Mouse (Mus musculus) CH12.LX (cell line): ENCODE data around the gene Tbpl1. TPM values are rescaled to one million over a fixed set of nuclear protein-coding genes. Genes with fewer than 3 reads are reported as not detected.

Experiments
- DNase-seq: peaks from one replicate; pipeline ENCODE4 v3.0.0-alpha.2; 2013; ENCODE audit errors: extremely low read depth
- H3K27ac ChIP-seq: 2 replicates; pipeline ENCODE4 v1.5.1; 2012; ENCODE audit warnings: low read depth, mild to moderate bottlenecking, control low read depth, moderate library complexity; ENCODE audit not compliant: insufficient read depth
- H3K27me3 ChIP-seq: replicated peaks from 2 replicates; pipeline ENCODE3; 2012; ENCODE audit warnings: inconsistent platforms
- H3K36me3 ChIP-seq, 2 experiments: replicated peaks in 1 of 2; 2 replicates each; pipeline versions ENCODE3 to v1.6.1; 2012; ENCODE audit warnings: inconsistent platforms in 1 of 2, low read length in 1 of 2, mild to moderate bottlenecking in 1 of 2, mixed read lengths in 1 of 2, moderate library complexity in 1 of 2; ENCODE audit not compliant: control insufficient read depth in 1 of 2, insufficient read depth in 1 of 2
- H3K4me1 ChIP-seq, 2 experiments: 2 replicates each; pipeline ENCODE4 v1.6.1; 2012; ENCODE audit warnings: inconsistent platforms in 1 of 2, moderate library complexity in 1 of 2; ENCODE audit not compliant: insufficient read depth in 2 of 2, control insufficient read depth in 1 of 2
- H3K4me2 ChIP-seq: 2 replicates; pipeline ENCODE4 v1.6.1; 2012; ENCODE audit warnings: low read depth, mild to moderate bottlenecking, control low read depth; ENCODE audit not compliant: poor library complexity, insufficient read depth, severe bottlenecking
- H3K4me3 ChIP-seq, 3 experiments: fragments of 150-350 bp in 1 of 3; sonication (generic) in 1 of 3; replicated peaks in 1 of 3; 2 replicates each; pipeline versions ENCODE3 to v1.5.1; 2011 to 2012; ENCODE audit warnings: low read depth in 2 of 3, low read length in 2 of 3, mild to moderate bottlenecking in 2 of 3, moderate library complexity in 2 of 3, control low read depth in 1 of 3, improper control_type of control experiment in 1 of 3, inconsistent platforms in 1 of 3, mixed read lengths in 1 of 3; ENCODE audit not compliant: poor library complexity in 1 of 3
- H3K79me2 ChIP-seq: replicated peaks from 2 replicates; pipeline ENCODE4 v1.6.1; 2012; ENCODE audit warnings: mild to moderate bottlenecking, moderate library complexity; ENCODE audit not compliant: control insufficient read depth, poor library complexity, insufficient read depth, severe bottlenecking; ENCODE audit errors: extremely low read depth
- H3K9ac ChIP-seq: 2 replicates; pipeline ENCODE4 v1.6.1; 2012; ENCODE audit warnings: low read depth, mild to moderate bottlenecking, control low read depth, moderate library complexity; ENCODE audit not compliant: insufficient read depth
- H3K9me3 ChIP-seq: replicated peaks from 2 replicates; pipeline ENCODE3; 2012; ENCODE audit warnings: low read length, inconsistent platforms, mixed read lengths
- CHD1 ChIP-seq: IDR thresholded peaks from 2 replicates; pipeline ENCODE4 v1.6.1; 2012; ENCODE audit warnings: low read depth, low read length, improper control_type of control experiment, inconsistent platforms
- E2F4 ChIP-seq: IDR thresholded peaks from 2 replicates; pipeline ENCODE4 v1.6.1; 2011; ENCODE audit warnings: low read depth, low read length, improper control_type of control experiment; ENCODE audit not compliant: insufficient replicate concordance
- EP300 ChIP-seq: IDR thresholded peaks from 2 replicates; pipeline ENCODE4 v1.6.1; 2011; ENCODE audit warnings: low read length, improper control_type of control experiment
- ETS1 ChIP-seq: conservative IDR thresholded peaks from 2 replicates; pipeline ENCODE4 v1.6.1; 2012; ENCODE audit warnings: low read depth, mild to moderate bottlenecking, inconsistent platforms, low read length, improper control_type of control experiment, moderate library complexity
- HCFC1 ChIP-seq: IDR thresholded peaks from 2 replicates; pipeline ENCODE4 v1.6.1; 2012; ENCODE audit warnings: low read depth, mild to moderate bottlenecking, inconsistent platforms, low read length, improper control_type of control experiment
- JUN ChIP-seq: IDR thresholded peaks from 2 replicates; pipeline ENCODE4 v1.6.1; 2011; ENCODE audit warnings: low read depth, mild to moderate bottlenecking, low read length, improper control_type of control experiment, moderate library complexity; ENCODE audit not compliant: insufficient read depth
- JUND ChIP-seq: conservative IDR thresholded peaks from 2 replicates; pipeline ENCODE4 v1.6.1; 2011; ENCODE audit warnings: low read depth, low read length, improper control_type of control experiment
- MAX ChIP-seq: IDR thresholded peaks from 2 replicates; pipeline ENCODE4 v1.6.1; 2011; ENCODE audit warnings: low read length, improper control_type of control experiment
- MAZ ChIP-seq: IDR thresholded peaks from 2 replicates; pipeline ENCODE4 v1.6.1; 2012; ENCODE audit warnings: low read depth, mild to moderate bottlenecking, inconsistent platforms, low read length, improper control_type of control experiment, moderate library complexity
- NELFE ChIP-seq: IDR thresholded peaks from 2 replicates; pipeline ENCODE4 v1.6.1; 2011; ENCODE audit warnings: low read depth, low read length, improper control_type of control experiment
- NRF1 ChIP-seq: IDR thresholded peaks from 2 replicates; pipeline ENCODE4 v1.6.1; 2014; ENCODE audit warnings: low read depth, mild to moderate bottlenecking, inconsistent platforms, low read length, improper control_type of control experiment, moderate library complexity
- PAX5 ChIP-seq: IDR thresholded peaks from 2 replicates; pipeline ENCODE4 v1.6.1; 2012; ENCODE audit warnings: low read length, inconsistent platforms, mixed read lengths
- POLR2A ChIP-seq: IDR thresholded peaks from 2 replicates; pipeline ENCODE4 v1.6.1; 2011; ENCODE audit warnings: low read depth, mild to moderate bottlenecking, improper control_type of control experiment, low read length
- POLR2AphosphoS2 ChIP-seq: IDR thresholded peaks from 2 replicates; pipeline ENCODE4 v1.6.1; 2011; ENCODE audit warnings: low read depth, low read length, improper control_type of control experiment
- RCOR1 ChIP-seq: conservative IDR thresholded peaks from 2 replicates; pipeline ENCODE4 v1.6.1; 2012; ENCODE audit warnings: low read depth, mild to moderate bottlenecking, inconsistent platforms, low read length, improper control_type of control experiment
- SMC3 ChIP-seq: IDR thresholded peaks from 2 replicates; pipeline ENCODE4 v1.6.1; 2011; ENCODE audit warnings: low read depth, low read length, improper control_type of control experiment
- TBP ChIP-seq: conservative IDR thresholded peaks from 2 replicates; pipeline ENCODE4 v1.6.1; 2011; ENCODE audit warnings: low read depth, low read length, improper control_type of control experiment
- TCF12 ChIP-seq: IDR thresholded peaks from 2 replicates; pipeline ENCODE4 v1.6.1; 2014; ENCODE audit warnings: low read depth, mild to moderate bottlenecking, inconsistent platforms, low read length, improper control_type of control experiment
- UBTF ChIP-seq: IDR thresholded peaks from 2 replicates; pipeline ENCODE4 v1.6.1; 2012; ENCODE audit warnings: low read depth, mild to moderate bottlenecking, inconsistent platforms, low read length, improper control_type of control experiment, moderate library complexity
- USF2 ChIP-seq: conservative IDR thresholded peaks from 2 replicates; pipeline ENCODE4 v1.6.1; 2011; ENCODE audit warnings: low read depth, low read length, improper control_type of control experiment
- ZC3H11A ChIP-seq: IDR thresholded peaks from 2 replicates; pipeline ENCODE4 v1.6.1; 2012; ENCODE audit warnings: low read depth, mild to moderate bottlenecking, inconsistent platforms, low read length, improper control_type of control experiment
- ZKSCAN1 ChIP-seq: IDR thresholded peaks from 2 replicates; pipeline ENCODE4 v1.6.1; 2012; ENCODE audit warnings: low read depth, inconsistent platforms, low read length, improper control_type of control experiment, borderline replicate concordance
- ZMIZ1 ChIP-seq: IDR thresholded peaks from 2 replicates; pipeline ENCODE4 v1.6.1; 2012; ENCODE audit warnings: low read depth, mild to moderate bottlenecking, inconsistent platforms, low read length, improper control_type of control experiment
- ZNF384 ChIP-seq: IDR thresholded peaks from 2 replicates; pipeline ENCODE4 v1.6.1; 2012; ENCODE audit warnings: low read depth, low read length, improper control_type of control experiment, inconsistent platforms
- dilution Hi-C: fragments of 300-500 bp; cut with MboI; formaldehyde crosslinking; loops from 2 replicates; pipeline ENCODE4 v1.14.3; 2020; ENCODE audit warnings: low sequenced_read_pairs; ENCODE audit not compliant: extremely low pct_unique_long_range_greater_than_20kb, extremely low pct_ligation_motif_present
- in situ Hi-C: fragments of 300-500 bp; cut with MboI; formaldehyde crosslinking; loops from 3 replicates; pipeline ENCODE4 v1.14.3; 2019; ENCODE audit warnings: low sequenced_read_pairs, low pct_ligation_motif_present, low pct_unique_long_range_greater_than_20kb, mixed read lengths
- polyA plus RNA-seq: library from polyadenylated mRNA; unstranded; fragments of >175 nt; gene quantifications from 2 replicates; pipeline ENCODE4 v1.2.1, GENCODE M21; 2012; ENCODE audit warnings: low read depth; ENCODE audit not compliant: insufficient read length
- total RNA-seq, 2 experiments: library from RNA; depleted of rRNA; stranded (reverse); fragments of 300-350 nt in 1 of 2; fragments of >200 nt in 1 of 2; gene quantifications; 2 replicates each; pipeline ENCODE4 v1.2.3; 2012 to 2014

Gene Tbpl1
- total and polyA plus RNA-seq, 3 experiments = 34.6 to 54.6 (median 46.9) TPM

DNA sequence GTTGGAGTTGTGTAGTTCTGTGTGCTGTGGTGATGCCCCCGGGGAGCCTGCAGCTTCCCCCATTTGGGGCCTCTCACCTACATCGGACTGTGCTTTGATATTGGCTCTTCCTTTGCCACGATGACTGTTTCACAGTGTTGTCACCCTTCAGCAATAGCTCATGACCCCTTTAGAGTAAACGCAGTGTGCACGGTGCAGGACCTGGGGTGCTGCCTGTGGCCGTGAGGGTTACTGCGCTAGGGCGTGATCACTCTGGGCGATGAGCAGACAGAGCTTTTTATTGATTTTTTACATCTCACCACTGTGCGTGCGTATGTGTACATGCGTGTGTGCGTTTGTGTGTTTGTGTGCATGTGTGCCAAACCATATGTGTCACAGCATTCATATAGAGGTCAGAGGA is 63.2 kb downstream of the Tbpl1 start:
- Histone ChIP-seq H3K36me3 (no peaks in the 10 kb centered on the region), H3K27ac (no peak overlapping the region), H3K9me3 (no peaks in the 10 kb centered on the region), H3K4me3 (no peak overlapping the region), H3K4me2 (no peak overlapping the region), H3K79me2 (no peaks in the 10 kb centered on the region), H3K27me3 (no peaks in the 10 kb centered on the region), H3K9ac (no peak overlapping the region), H3K4me1 (no peaks in the 10 kb centered on the region)
- no peak for DNase-seq
- dilution Hi-C loops = no loop called here
- in situ Hi-C loops = no loop called here
- no peak for TF ChIP-seq ZNF384
- no peak for TF ChIP-seq ETS1
- no peak for TF ChIP-seq ZMIZ1
- no peak for TF ChIP-seq NRF1
- TF ChIP-seq TBP = no peak
- TF ChIP-seq PAX5 = no peak
- TF ChIP-seq RCOR1 = no peak
- no peak for TF ChIP-seq SMC3

DNA sequence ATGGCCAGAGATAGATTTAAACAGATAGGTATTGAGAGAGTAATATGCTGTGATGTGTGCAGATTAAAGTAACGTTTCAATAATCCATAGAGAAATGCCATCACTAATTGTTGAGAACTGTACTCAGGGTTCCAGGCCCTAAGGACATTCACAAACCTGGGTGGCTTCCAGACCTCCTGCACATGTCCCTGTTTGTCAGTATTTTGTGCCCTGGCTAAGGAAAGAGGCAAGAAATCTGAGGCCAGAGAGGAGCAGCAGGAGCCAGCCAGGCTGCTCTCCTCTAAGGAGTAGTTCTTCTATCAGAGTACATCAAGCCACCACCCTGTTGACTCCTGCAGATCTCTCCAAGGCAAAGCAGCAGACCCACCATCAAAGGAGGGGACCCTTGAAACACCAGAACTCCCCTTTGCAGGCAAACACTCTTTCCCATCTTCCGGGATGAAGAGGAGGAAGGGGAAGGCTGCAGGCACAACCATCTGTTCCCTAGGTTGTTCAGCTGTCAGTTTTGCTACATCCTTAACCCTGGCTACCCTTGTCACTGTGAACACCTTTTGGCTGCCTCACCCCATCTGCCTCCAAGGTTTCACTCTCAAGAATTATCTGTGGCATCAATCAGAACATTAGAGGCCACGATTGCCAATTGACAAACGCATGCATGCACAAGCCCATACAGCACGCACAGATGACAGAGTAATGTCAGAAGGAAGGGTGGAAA is 71.3 kb downstream of the Tbpl1 start:
- H3K4me2 ChIP-seq = no peak overlapping the region
- no peak for DNase-seq
- dilution Hi-C loops = no loop called here
- H3K9me3 ChIP-seq = no peaks in the 10 kb centered on the region
- no peaks in the 10 kb centered on the region for H3K79me2 ChIP-seq
- no peak overlapping the region for H3K4me3 ChIP-seq
- in situ Hi-C loops = no loop called here
- no peaks in the 10 kb centered on the region for H3K4me1 ChIP-seq
- H3K9ac ChIP-seq = no peak overlapping the region
- TF ChIP-seq MAX (no peak), MAZ (no peak), TCF12 (no peak)
- no peak overlapping the region for H3K27ac ChIP-seq
- no peaks in the 10 kb centered on the region for H3K27me3 ChIP-seq
- H3K36me3 ChIP-seq = no peaks in the 10 kb centered on the region

DNA sequence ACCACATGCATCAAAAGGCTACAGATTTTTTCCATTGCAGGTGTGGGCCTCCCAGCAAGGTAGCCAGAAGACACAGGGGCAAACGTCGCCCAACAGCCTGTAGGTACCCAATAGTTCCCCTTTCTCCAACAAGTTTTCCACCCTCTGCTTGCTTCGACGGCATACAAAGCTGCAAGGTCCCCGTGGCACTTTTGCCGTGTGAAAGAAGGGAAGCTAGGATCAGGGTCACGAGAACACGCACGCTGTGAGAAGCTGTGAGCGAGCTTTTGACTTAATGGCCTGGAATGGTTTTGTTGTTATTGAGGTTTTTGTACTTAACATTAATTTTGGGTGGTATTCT is 72.4 kb downstream of the Tbpl1 start:
- TF ChIP-seq ZC3H11A (no peak), JUN (no peak), HCFC1 (no peak), RCOR1 (no peak), POLR2AphosphoS2 (no peak), POLR2A (no peak), UBTF (no peak), ETS1 (no peak), NELFE (no peak), JUND (no peak), EP300 (no peak), SMC3 (no peak), E2F4 (no peak), ZKSCAN1 (no peak), CHD1 (no peak), ZNF384 (no peak), NRF1 (no peak), USF2 (no peak)
- Histone ChIP-seq H3K4me2 (no peak overlapping the region), H3K79me2 (no peaks in the 10 kb centered on the region), H3K4me1 (no peaks in the 10 kb centered on the region), H3K9me3 (no peaks in the 10 kb centered on the region), H3K36me3 (no peaks in the 10 kb centered on the region), H3K9ac (no peak overlapping the region), H3K27ac (no peak overlapping the region), H3K4me3 (no peak overlapping the region), H3K27me3 (no peaks in the 10 kb centered on the region)
- in situ Hi-C loops (no loop called here), dilution Hi-C loops (no loop called here)
- DNase-seq = no peak
